ENCODE assay signal across 8 mouse cellular contexts in genomic region chr11:120617519-120618112, GRCm38 (mm10). TPM values are rescaled to one million over a fixed set of nuclear protein-coding genes. Genes with fewer than 3 reads are reported as not detected.
DNase-seq lines count a peak whose midpoint lies in the region; ATAC-seq lines count a peak whose summit lies in the region.

Gene Pcyt2 (minus strand): TSS chr11:120617936.

- peak within 1 kb of the TSS; percentile 79 for H3K27ac ChIP-seq in hindbrain, embryonic 12.5 days

- H3K27me3 ChIP-seq in hindbrain, embryonic 12.5 days: no peaks in the 10 kb centered on the region

- WGBS in hindbrain, embryonic 12.5 days: 1% methylated on average over 56 of the region's 56 CpGs

- peak within 1 kb of the TSS; percentile 80 for H3K9ac ChIP-seq in hindbrain, embryonic 12.5 days

- H3K4me1 ChIP-seq in hindbrain, embryonic 12.5 days: peaks cover 24% of the 10 kb centered on the region

- peak within 1 kb of the TSS; percentile 56 for H3K4me2 ChIP-seq in hindbrain, embryonic 12.5 days (replicated peaks)

- peak within 1 kb of the TSS; percentile 71 for H3K4me3 ChIP-seq in hindbrain, embryonic 12.5 days

- ATAC-seq in hindbrain, embryonic 12.5 days (ENCODE audit: low FRiP score): peak; percentile 96

- no peaks in the 10 kb centered on the region for H3K9me3 ChIP-seq in hindbrain, embryonic 12.5 days (replicated peaks)

- H3K36me3 ChIP-seq in hindbrain, embryonic 12.5 days: peaks cover 62% of the 10 kb centered on the region

- peak; percentile 91 for DNase-seq in Muller cell, postnatal 12 days (ENCODE audit: inconsistent ontology term)
- DNase-seq in cerebellum, adult 9-11 months: peak; percentile 95
- peak; percentile 87 to 91 for DNase-seq in frontal cortex, postnatal 10 days (ENCODE audit: low spot score in 2 of 2)
- peak; percentile 86 to 92 for DNase-seq in layer of hippocampus, postnatal 14 days (ENCODE audit: low spot score in 2 of 2)
- peak; percentile 91 for DNase-seq in lung, postnatal 14 days
- peak; percentile 73 for DNase-seq in retina, adult 2 months (ENCODE audit: low read depth, low spot score)
- DNase-seq in thymus, postnatal 36 days: peak; percentile 92 to 95

RNA-seq across cellular contexts. Expression of gene Pcyt2, which starts in this region (rescaled TPM):
- 145 and 148 TPM in 2 replicates for polyA plus RNA-seq in hindbrain, embryonic 12.5 days (2016; fragmentation: Nextera tagmentation; extraction: Ambion mirVana)
- total RNA-seq in layer of hippocampus, postnatal 14 days (2021): 100 to 1,000 TPM; 150 TPM

Comparison
In these comparisons a context has a peak if more than half of its experiments do, and no peak if none do; other contexts are left out.
1. Peak in every context shown above with its lines: DNase-seq, ATAC-seq, H3K4me3 ChIP-seq and H3K27ac ChIP-seq.